Mouse (Mus musculus) heart, adult 2 months (tissue): ENCODE results near the gene Ttc9c. TPM values are rescaled to one million over a fixed set of nuclear protein-coding genes. Genes with fewer than 3 reads are reported as not detected.

Experiments used
- DNase-seq, 2 experiments: peaks; one replicate each; pipeline ENCODE4 v3.0.0; 2021
- H3K27ac ChIP-seq: fragments of 200-600 bp; 2 replicates; pipeline ENCODE4 v1.8.1; 2022
- H3K27me3 ChIP-seq: fragments of 200-500 bp; 2 replicates; pipeline ENCODE4 v1.6.1; 2012; ENCODE audit warnings: mild to moderate bottlenecking, low read length, inconsistent platforms, mixed read lengths; ENCODE audit not compliant: control insufficient read depth, insufficient read depth
- H3K36me3 ChIP-seq: fragments of 200-500 bp; 2 replicates; pipeline ENCODE4 v1.6.1; 2012; ENCODE audit warnings: low read length, inconsistent platforms; ENCODE audit not compliant: control insufficient read depth, insufficient read depth
- H3K4me1 ChIP-seq: fragments of 200-500 bp; 2 replicates; pipeline ENCODE4 v1.6.1; 2011; ENCODE audit warnings: low read length; ENCODE audit not compliant: control insufficient read depth, insufficient read depth
- H3K4me3 ChIP-seq: fragments of 200-600 bp; 2 replicates; pipeline ENCODE4 v1.8.1; 2022
- H3K79me2 ChIP-seq: fragments of 200-500 bp; replicated peaks from 2 replicates; pipeline ENCODE4 v1.6.1; 2012; ENCODE audit warnings: mild to moderate bottlenecking, inconsistent platforms, low read length, moderate library complexity, mixed read lengths; ENCODE audit not compliant: control insufficient read depth, insufficient read depth
- H3K9ac ChIP-seq: fragments of 200-500 bp; 2 replicates; pipeline ENCODE4 v1.6.1; 2012; ENCODE audit warnings: low read depth, mild to moderate bottlenecking, control low read depth, inconsistent platforms, low read length, mixed read lengths
- CTCF ChIP-seq: fragments of 200-600 bp; IDR thresholded peaks from 2 replicates; pipeline ENCODE4 v1.8.1; 2022; ENCODE audit warnings: antibody characterized with exemption, mild to moderate bottlenecking, moderate library complexity
- EP300 ChIP-seq: fragments of 200-500 bp; IDR thresholded peaks from 2 replicates; pipeline ENCODE4 v1.6.1; 2011; ENCODE audit warnings: low read depth, low read length, control low read depth; ENCODE audit not compliant: insufficient read depth
- POLR2A ChIP-seq: fragments of 200-500 bp; IDR thresholded peaks from 2 replicates; pipeline ENCODE4 v1.6.1; 2011; ENCODE audit warnings: mild to moderate bottlenecking, low read depth, low read length, control low read depth; ENCODE audit not compliant: insufficient read depth
- WGBS: fragments of 180-500 bp; shearing (Covaris S2); methylation state at CpG from one replicate; pipeline ENCODE4 v1.1.7; 2018; 5-methylcytosine and 5-hydroxymethylcytosine counted together
- intact Hi-C: fragments of 180-260 bp; cut with DNase I; formaldehyde crosslinking; loops from one replicate; pipeline ENCODE4 v1.15.1; 2025
- polyA plus RNA-seq: library from polyadenylated mRNA; depleted of rRNA; stranded (reverse); fragments of >200 nt; gene quantifications from 2 replicates; pipeline ENCODE4 v1.2.3, GENCODE M21; 2012
- total RNA-seq, 2 experiments: library from RNA; stranded (reverse); gene quantifications; 2 replicates each; pipeline ENCODE4 v1.2.3; 2021

The Ttc9c gene
- total and polyA plus RNA-seq, 3 experiments: 9.5 to 14.1 (median 14.1) TPM

- intact Hi-C loops: loop anchor here (2.0 to 5.0 kb wide), 3 partner anchors 18 to 42 kb away; partner anchors contain the start of genes Nxf1, Polr2g and Ttc9c
- no peaks in the 10 kb centered on the region for H3K27me3 ChIP-seq
- peak overlapping the region; percentile 83 for H3K4me3 ChIP-seq
- TF ChIP-seq CTCF (no peak), EP300 (no peak), POLR2A (no peak)
- peak overlapping the region; percentile 90 for H3K27ac ChIP-seq
- H3K36me3 ChIP-seq: peaks cover 9% of the 10 kb centered on the region
- peaks cover 11% of the 10 kb centered on the region for H3K4me1 ChIP-seq
- H3K9ac ChIP-seq: peak overlapping the region; percentile 96
- peaks cover 1% of the 10 kb centered on the region; the same call in 1 of the 2 replicates for H3K79me2 ChIP-seq
- 3% methylated on average over 20 of the region's 20 CpGs for WGBS
- no peak for DNase-seq
Observed at GRCm38 (mm10) chr19:8774951-8775421, 44.1 kb downstream of the Ttc9c start.

DNA sequence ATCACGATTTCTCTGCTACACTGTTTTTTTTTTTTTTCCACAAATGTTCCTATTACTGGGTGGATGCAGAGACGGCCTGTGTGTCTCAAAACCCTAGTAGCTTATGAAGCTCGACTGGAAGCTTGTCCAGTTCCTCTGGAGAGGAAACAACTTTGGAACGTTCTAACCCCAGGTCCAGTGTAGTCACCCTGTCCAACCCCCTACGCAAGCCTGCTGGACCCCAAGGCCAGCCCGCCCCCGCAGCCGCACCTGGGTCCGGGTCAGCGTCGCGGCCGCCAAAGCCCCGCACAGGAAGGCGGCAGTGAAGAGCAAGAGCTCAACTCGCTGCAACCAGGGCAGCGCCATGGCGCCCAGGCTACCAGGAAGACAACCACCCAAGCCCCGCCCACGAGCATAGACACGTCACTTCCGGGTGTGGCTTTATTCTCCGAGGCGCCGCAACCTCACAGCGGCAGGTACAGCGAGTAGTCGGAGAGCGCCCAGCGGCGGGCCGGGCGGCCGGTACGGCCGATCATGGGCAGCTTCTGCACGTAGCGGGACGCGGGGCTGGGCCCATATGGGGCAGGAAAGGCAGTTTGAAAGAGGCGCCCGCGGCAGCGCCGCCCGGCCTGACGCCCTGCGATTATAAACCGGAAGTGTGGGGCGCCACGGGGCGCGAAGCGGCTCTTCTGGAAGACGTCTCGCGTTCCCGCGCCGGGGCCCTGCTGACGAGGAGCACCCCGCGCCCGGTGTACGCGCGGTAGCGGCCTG, 44.9 kb downstream of the Ttc9c start, which contains the start of gene Tmem179b:
Gene Tmem179b, minus strand, starts transcription at position 382 of the 750 bp plus-strand sequence.
- peak; percentile 97 to 98 for DNase-seq
- H3K27me3 ChIP-seq: no peaks in the 10 kb centered on the region
- H3K4me3 ChIP-seq: peak within 1 kb of the TSS; percentile 83
- H3K4me1 ChIP-seq: peaks cover 11% of the 10 kb centered on the region
- H3K36me3 ChIP-seq: peaks cover 11% of the 10 kb centered on the region
- peak within 1 kb of the TSS; percentile 90 for H3K27ac ChIP-seq
- under 1% methylated on average over 68 of the region's 68 CpGs for WGBS
- peak within 1 kb of the TSS; percentile 96 for H3K9ac ChIP-seq
- peaks cover 1% of the 10 kb centered on the region; the same call in 1 of the 2 replicates for H3K79me2 ChIP-seq
- TF ChIP-seq CTCF: peak; percentile 37
- TF ChIP-seq POLR2A: peak; percentile 96
- 0 out of 2 replicates have a peak, but pooled peaks have one; percentile 49 for TF ChIP-seq EP300
- intact Hi-C loops: loop anchor here (2.0 to 5.0 kb wide), 3 partner anchors 17 to 43 kb away; partner anchors contain the start of genes Nxf1, Polr2g and Ttc9c

DNA sequence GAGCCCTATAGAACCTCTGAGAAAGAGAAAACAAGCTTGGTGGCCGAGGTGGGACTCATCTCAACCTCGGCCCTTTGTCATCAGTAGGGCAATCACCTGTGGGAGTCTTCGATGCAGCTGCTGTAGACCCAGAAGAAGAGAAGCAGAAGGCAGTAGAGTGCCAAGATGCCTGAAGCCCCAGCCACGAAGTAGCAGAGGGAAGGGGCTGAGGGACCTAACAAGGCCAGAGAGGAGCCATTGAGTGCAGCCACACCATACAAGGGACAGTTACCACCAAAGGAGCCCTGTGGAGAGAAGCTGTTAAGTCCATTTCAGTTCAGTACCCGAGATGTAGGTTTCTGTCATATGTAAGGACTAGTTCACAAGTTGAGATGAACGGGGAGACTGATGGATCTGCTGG, 45.7 kb downstream of the Ttc9c start:
- no peaks in the 10 kb centered on the region for H3K27me3 ChIP-seq
- peak overlapping the region; percentile 83 for H3K4me3 ChIP-seq
- H3K79me2 ChIP-seq: peaks cover 1% of the 10 kb centered on the region; the same call in 1 of the 2 replicates
- peaks cover 11% of the 10 kb centered on the region for H3K4me1 ChIP-seq
- H3K9ac ChIP-seq: no peak overlapping the region
- H3K36me3 ChIP-seq: peaks cover 11% of the 10 kb centered on the region
- WGBS: 43% methylated on average over 6 of the region's 6 CpGs
- intact Hi-C loops: loop anchor here (5.0 kb wide), 1 partner anchor 44 kb away; the partner anchor contains the start of gene Ttc9c
- DNase-seq: no peak
- peak overlapping the region; percentile 90; the same call in 1 of the 2 replicates for H3K27ac ChIP-seq
- TF ChIP-seq POLR2A: no peak
- no peak for TF ChIP-seq CTCF
- TF ChIP-seq EP300: no peak

GRCm38 (mm10) chr19:8772996-8773395, 46.1 kb downstream of the Ttc9c start:
- intact Hi-C loops: loop anchor here (5.0 kb wide), 1 partner anchor 44 kb away; the partner anchor contains the start of gene Ttc9c
- H3K79me2 ChIP-seq: peaks cover 1% of the 10 kb centered on the region; the same call in 1 of the 2 replicates
- peaks cover 11% of the 10 kb centered on the region for H3K36me3 ChIP-seq
- peaks cover 11% of the 10 kb centered on the region for H3K4me1 ChIP-seq
- H3K9ac ChIP-seq: no peak overlapping the region
- H3K4me3 ChIP-seq: no peak overlapping the region
- DNase-seq: no peak
- no peaks in the 10 kb centered on the region for H3K27me3 ChIP-seq
- no peak overlapping the region for H3K27ac ChIP-seq
- TF ChIP-seq CTCF (no peak), POLR2A (0 out of 2 replicates have a peak, but pooled peaks have one; percentile 7)
- WGBS: 52% methylated on average over 5 of the region's 5 CpGs

DNA sequence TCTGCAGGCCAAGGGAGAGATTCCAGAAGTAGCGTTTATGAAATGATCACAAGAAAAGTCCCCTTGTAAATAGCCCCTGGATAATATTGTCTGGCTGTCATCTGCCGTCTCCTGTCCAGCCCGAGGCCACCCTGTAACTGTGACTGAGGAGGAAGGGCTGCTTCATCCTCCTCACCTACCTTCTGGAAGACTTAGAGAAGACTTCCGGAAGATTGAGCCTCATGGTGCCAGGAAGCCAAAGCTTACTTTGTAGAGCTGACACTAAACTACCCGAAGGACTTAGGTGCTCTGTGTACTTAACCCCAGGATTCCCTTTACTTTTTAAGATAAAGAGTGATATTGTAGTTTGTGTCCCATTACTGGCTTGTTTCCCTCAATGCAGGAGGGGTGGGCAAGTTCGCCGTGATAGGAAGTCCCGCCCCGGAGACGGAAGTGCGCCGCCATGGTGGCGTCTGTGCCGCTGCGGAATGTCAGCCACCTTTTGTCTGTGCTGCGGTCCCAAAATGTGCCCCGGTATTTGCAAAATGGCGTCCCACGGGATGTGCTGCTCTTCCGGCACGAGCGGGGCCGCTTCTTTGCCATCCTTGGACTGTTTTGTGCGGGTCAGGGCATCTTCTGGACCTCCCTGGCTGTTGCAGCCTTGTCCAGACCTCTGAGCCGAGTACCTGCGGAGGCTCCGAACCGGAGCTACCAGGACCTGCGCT, 48.4 kb downstream of the Ttc9c start, which contains the start of gene Tmem223:
Gene Tmem223, plus strand, starts transcription at position 430 of the 704 bp plus-strand sequence.
- no peaks in the 10 kb centered on the region for H3K27me3 ChIP-seq
- H3K27ac ChIP-seq: peak within 1 kb of the TSS; percentile 91
- H3K4me3 ChIP-seq: peak within 1 kb of the TSS; percentile 85
- intact Hi-C loops: loop anchor here (5.0 kb wide), 1 partner anchor 47 kb away; the partner anchor contains the start of gene Ttc9c
- peaks cover 13% of the 10 kb centered on the region for H3K36me3 ChIP-seq
- TF ChIP-seq POLR2A: peak; percentile 96
- peak; percentile 18; the same call in 1 of the 2 replicates for TF ChIP-seq CTCF
- TF ChIP-seq EP300: 0 out of 2 replicates have a peak, but pooled peaks have one; percentile 41
- peaks cover 11% of the 10 kb centered on the region for H3K4me1 ChIP-seq
- H3K79me2 ChIP-seq: peaks cover 1% of the 10 kb centered on the region; the same call in 1 of the 2 replicates
- H3K9ac ChIP-seq: peak within 1 kb of the TSS; percentile 99
- 8% methylated on average over 29 of the region's 29 CpGs for WGBS
- DNase-seq: peak; percentile 87
